Mouse (Mus musculus) brown adipose tissue, adult 24 weeks (tissue): ENCODE results near the gene Dpf3. TPM values are rescaled to one million over a fixed set of nuclear protein-coding genes. Genes with fewer than 3 reads are reported as not detected.

Source experiments
- H3K27ac ChIP-seq: fragments of 200-500 bp; replicated peaks from 2 replicates; pipeline ENCODE4 v1.5.1; 2012; ENCODE audit warnings: low read depth, mild to moderate bottlenecking, low read length
- H3K4me1 ChIP-seq: fragments of 200-500 bp; 2 replicates; pipeline ENCODE4 v1.6.1; 2012; ENCODE audit warnings: low read length, mixed read lengths; ENCODE audit not compliant: control insufficient read depth, insufficient read depth, insufficient read length
- H3K4me3 ChIP-seq: fragments of 200-500 bp; 2 replicates; pipeline ENCODE4 v1.5.1; 2012; ENCODE audit warnings: low read depth, mild to moderate bottlenecking, low read length, moderate library complexity; ENCODE audit not compliant: insufficient read depth
- polyA plus RNA-seq: library from polyadenylated mRNA; stranded (reverse); fragments of >200 nt; gene quantifications from 2 replicates; pipeline ENCODE4 v1.2.4, GENCODE M21; 2012; ENCODE audit not compliant: missing spikeins, insufficient read depth, insufficient read length

Gene Dpf3
- polyA plus RNA-seq, 1 experiment: 5.8 TPM

GRCm38 (mm10) chr12:83302320-83303153 is 185.0 kb downstream of the Dpf3 start:
- Histone ChIP-seq H3K4me1 (peaks cover 3% of the 10 kb centered on the region; the same call in 1 of the 2 replicates), H3K27ac (no peak overlapping the region), H3K4me3 (no peak overlapping the region)

GRCm38 (mm10) chr12:83301616-83302319 is 185.7 kb downstream of the Dpf3 start:
- Histone ChIP-seq H3K4me1 (peaks cover 3% of the 10 kb centered on the region; the same call in 1 of the 2 replicates), H3K4me3 (no peak overlapping the region), H3K27ac (no peak overlapping the region)

GRCm38 (mm10) chr12:83298358-83298757 is 189.2 kb downstream of the Dpf3 start:
- peaks cover 3% of the 10 kb centered on the region; the same call in 1 of the 2 replicates for H3K4me1 ChIP-seq
- H3K4me3 ChIP-seq: no peak overlapping the region
- no peak overlapping the region for H3K27ac ChIP-seq

- Histone ChIP-seq H3K4me1 (no peaks in the 10 kb centered on the region), H3K27ac (no peak overlapping the region), H3K4me3 (no peak overlapping the region)
These were observed 192.5 kb downstream of the Dpf3 start for GRCm38 (mm10) chr12:83295031-83295430.

- Histone ChIP-seq H3K27ac (no peak overlapping the region), H3K4me3 (no peak overlapping the region), H3K4me1 (no peaks in the 10 kb centered on the region)
These were observed 195.6 kb downstream of the Dpf3 start for GRCm38 (mm10) chr12:83291915-83292314.

- no peaks in the 10 kb centered on the region for H3K4me1 ChIP-seq
- H3K27ac ChIP-seq: no peak overlapping the region
- H3K4me3 ChIP-seq: no peak overlapping the region
These were observed 200.7 kb downstream of the Dpf3 start for GRCm38 (mm10) chr12:83286496-83287492.

- Histone ChIP-seq H3K4me3 (no peak overlapping the region), H3K27ac (no peak overlapping the region), H3K4me1 (no peaks in the 10 kb centered on the region)
These were observed 203.8 kb downstream of the Dpf3 start for GRCm38 (mm10) chr12:83283591-83284320.

- no peak overlapping the region for H3K4me3 ChIP-seq
- H3K27ac ChIP-seq: no peak overlapping the region
- H3K4me1 ChIP-seq: no peaks in the 10 kb centered on the region
These were observed 209.7 kb downstream of the Dpf3 start for GRCm38 (mm10) chr12:83277537-83278441.

- Histone ChIP-seq H3K4me3 (no peak overlapping the region), H3K27ac (no peak overlapping the region), H3K4me1 (no peaks in the 10 kb centered on the region)
These were observed 216.3 kb downstream of the Dpf3 start for GRCm38 (mm10) chr12:83271215-83271614.

- Histone ChIP-seq H3K27ac (no peak overlapping the region), H3K4me3 (no peak overlapping the region), H3K4me1 (no peaks in the 10 kb centered on the region)
These were observed 219.0 kb downstream of the Dpf3 start for GRCm38 (mm10) chr12:83268504-83268922.

- no peak overlapping the region for H3K27ac ChIP-seq
- H3K4me3 ChIP-seq: no peak overlapping the region
- no peaks in the 10 kb centered on the region; the same call in 1 of the 2 replicates for H3K4me1 ChIP-seq
These were observed 227.0 kb downstream of the Dpf3 start for GRCm38 (mm10) chr12:83260540-83260939.

- Histone ChIP-seq H3K27ac (no peak overlapping the region), H3K4me3 (no peak overlapping the region)
These were observed 233.1 kb downstream of the Dpf3 start for GRCm38 (mm10) chr12:83254399-83254798.

GRCm38 (mm10) chr12:83249066-83249465 is 238.4 kb downstream of the Dpf3 start:
- Histone ChIP-seq H3K4me1 (no peaks in the 10 kb centered on the region), H3K27ac (no peak overlapping the region)

More at GRCm38 (mm10) chr12:83254399-83254798, 233.1 kb downstream of the Dpf3 start:
- H3K4me1 ChIP-seq: no peaks in the 10 kb centered on the region

More at GRCm38 (mm10) chr12:83249066-83249465, 238.4 kb downstream of the Dpf3 start:
- H3K4me3 ChIP-seq: no peak overlapping the region
